Mouse (Mus musculus) hindlimb bud, embryonic 11.5 days (tissue): ENCODE data around the gene Serinc3.
A peak's percentile ranks its signal among the peaks of the same experiment; 100 is the strongest.
"Not testable (repeated sequence)": the region's sequence is repeated elsewhere in the genome, so short reads cannot be mapped to it uniquely, and the experiment has no call there.

Source experiments
- DNase-seq: peaks from one replicate; pipeline ENCODE4 v3.0.0-alpha.2; 2012; ENCODE audit warnings: low read depth, low spot score; ENCODE audit errors: extremely low spot score

Serinc3 gene

DNA sequence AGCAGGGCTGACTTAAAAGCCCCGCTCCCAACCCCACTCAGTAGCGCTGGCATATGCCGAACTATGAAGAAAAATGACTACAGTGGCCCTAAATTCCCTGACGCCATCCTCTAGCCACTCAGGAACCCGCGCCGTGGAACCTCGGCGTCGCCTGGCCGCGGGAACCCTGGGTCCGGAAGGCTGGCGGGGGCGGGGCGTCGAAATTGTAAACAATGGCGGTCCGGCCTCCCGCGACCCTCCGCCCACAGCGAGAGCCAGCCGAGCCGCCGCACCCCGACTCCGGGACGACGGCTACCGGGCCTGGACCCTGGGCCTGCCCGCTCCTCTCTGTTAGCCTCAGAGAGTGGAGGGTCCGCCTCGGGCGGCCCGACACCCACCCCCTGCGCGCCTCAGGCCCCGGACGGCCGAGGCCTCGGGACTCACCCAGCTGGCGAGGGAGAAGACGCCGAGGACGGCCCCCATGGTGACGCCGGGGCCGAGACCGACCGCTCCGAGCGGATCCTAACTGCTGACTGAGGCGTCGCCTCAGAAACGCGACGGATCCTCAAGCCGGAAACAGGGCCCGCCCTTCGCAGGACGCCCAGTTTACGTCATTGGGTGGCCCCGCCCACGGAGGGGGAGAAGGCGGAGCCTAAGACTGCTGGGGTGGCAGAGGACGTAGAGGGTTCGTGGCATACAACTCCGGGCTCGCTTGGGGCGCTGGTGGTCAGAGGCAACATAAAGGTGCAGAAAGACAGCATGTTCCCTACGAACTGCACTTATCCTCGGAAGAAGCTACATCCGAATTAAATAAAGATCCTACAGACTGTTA lies at the start of gene Serinc3:
TSS of gene Serinc3 (minus strand) at position 557 of the 811 bp plus-strand sequence.
- peak; percentile 88 for DNase-seq

DNA sequence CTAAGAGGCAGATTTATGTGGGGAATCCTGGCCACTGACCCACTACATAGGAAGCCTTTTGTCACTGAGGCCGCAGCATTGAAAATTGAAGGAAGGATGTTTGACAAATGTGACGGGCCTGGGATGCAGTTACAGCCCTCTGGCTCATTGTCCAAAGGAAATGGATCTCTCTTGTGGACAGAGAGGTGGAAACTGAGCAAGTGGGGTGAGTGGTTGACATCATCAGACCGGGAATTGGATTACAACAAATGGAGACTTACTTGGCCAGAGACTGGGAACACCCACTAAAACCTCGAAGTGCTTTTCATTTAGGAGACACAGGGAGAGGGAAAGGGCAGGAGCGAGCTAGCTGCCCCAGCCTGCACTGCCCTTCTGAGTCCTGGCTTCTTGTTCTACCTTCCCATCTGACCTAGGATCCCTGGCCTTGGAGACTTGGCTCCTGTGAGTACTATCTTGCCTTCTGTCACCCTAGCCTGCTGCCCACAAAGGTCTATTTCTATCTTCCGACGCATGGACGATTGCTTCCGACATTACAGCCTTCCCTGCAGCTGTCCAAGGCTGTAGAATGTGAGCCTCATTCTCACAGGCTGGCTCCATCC lies 48.9 kb upstream of the Serinc3 start:
- no peak for DNase-seq

GRCm38 (mm10) chr2:163692873-163693612 lies 48.1 kb upstream of the Serinc3 start:
- DNase-seq, result no peak

DNA sequence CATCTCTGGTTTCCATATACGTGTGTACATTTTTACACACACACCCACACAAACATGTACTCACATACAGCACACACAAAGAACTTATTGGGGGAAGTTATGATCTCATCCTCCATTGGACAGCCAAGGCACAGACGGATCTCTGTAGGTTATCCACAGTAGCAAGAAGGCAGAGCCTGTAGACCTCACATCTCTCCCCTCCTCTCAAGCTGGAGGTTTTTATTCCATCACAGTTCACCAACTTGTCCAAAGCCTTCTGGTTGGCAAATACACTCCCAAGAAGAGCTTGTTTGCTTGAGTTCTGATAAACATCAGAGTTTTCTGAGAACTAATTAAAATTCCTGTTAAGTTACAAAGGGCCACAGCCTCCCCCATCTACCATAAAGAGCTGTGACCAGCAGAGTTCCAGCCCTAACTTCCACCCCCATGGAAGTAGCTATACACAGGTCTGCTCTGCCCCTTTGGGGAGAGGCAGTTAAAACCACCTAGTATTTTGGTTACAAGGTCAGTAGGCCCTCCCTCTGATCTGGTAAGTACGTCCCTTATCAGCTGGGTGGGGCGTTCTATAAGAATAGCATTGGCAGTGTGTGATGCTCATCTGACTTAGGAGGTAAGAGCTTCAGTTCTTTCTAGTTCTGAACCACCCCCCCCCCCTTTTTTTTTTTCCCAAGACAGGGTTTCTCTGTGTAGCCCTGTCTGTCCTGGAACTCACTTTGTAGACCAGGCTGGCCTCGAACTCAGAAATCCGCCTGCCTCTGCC lies 47.1 kb upstream of the Serinc3 start:
- no peak for DNase-seq

GRCm38 (mm10) chr2:163690409-163691304 lies 45.7 kb upstream of the Serinc3 start:
- no peak for DNase-seq

DNA sequence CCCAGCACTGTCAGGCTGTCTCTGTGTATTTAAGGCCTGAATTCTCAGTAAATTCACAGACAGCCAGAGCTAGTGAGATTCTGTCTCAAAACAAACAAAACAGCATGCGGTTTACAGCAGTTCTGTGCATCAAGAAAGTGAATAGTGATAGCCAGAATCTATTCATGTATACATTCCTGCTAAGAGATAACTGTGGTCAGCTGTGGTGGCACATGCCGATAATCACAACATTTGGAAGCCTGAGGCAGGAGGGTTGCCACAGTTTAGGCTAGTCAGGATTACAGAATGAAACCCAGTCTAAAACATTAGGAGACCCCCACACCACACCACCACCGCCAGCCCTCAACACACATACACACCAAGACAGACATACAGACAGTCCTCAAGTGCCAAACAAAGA lies 44.8 kb upstream of the Serinc3 start:
- DNase-seq, result no peak

- not testable (repeated sequence) for DNase-seq
Observed at GRCm38 (mm10) chr2:163688377-163688776, 43.4 kb upstream of the Serinc3 start.

DNA sequence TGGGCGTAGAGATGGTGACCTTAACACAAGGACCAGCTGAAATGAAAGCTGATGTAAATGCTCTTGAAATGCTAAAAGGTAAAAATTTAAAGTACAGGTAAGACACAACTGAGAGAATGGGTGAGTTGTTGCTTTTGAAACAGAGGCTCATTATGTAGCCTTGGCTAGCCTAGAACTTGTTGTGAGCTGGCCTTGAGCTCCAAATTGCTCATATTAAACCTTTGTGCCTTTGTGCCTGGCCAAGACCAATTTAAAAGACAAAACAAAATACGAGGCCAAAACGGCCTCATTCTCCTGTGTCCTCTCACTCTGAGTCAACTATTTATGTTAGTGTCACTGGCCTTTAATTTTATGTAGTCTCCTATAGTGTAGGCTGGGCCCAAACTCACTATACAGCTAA lies 42.0 kb upstream of the Serinc3 start:
- DNase-seq, result no peak

DNA sequence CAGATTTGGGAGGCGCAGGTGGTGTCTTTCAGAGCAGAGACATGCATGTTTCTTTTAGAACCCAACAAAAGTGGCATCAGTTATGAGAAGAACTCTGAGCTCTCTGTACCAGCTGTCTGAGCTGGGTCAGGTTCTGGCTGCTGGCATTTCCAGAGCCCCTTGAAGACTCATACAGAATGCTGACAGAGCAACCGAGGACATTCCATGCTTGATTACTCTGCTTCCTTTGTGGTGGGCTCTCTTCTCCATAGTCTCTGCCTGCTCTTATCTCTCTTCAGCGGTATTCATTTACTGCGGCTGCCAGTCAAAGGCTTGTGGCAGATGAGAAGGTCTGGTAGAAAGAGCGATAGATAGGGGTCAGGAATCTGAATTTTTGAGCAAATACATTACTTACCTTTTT lies 41.3 kb upstream of the Serinc3 start:
- DNase-seq, result no peak

- no peak for DNase-seq
Observed at GRCm38 (mm10) chr2:163685761-163686200, 40.9 kb upstream of the Serinc3 start.

DNA sequence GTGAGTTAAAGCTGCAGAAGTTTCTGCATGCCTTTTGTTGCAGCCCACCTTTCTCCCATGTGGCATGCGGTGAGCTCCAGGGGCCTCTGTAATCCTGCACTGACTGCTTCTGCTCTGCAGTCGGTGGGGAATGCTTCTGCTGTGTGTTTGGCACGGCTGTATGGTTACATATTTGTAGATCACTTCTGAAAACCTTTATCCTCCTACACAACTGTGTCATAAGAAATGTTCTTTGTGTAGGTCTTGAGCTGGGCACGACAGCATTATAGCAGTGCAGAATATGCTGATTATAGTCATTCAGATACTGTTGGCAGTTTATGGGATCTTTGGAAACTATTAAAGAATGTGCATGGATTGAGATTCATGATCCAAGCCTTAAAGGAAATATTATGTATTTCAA lies 40.4 kb upstream of the Serinc3 start:
- DNase-seq, result no peak

DNA sequence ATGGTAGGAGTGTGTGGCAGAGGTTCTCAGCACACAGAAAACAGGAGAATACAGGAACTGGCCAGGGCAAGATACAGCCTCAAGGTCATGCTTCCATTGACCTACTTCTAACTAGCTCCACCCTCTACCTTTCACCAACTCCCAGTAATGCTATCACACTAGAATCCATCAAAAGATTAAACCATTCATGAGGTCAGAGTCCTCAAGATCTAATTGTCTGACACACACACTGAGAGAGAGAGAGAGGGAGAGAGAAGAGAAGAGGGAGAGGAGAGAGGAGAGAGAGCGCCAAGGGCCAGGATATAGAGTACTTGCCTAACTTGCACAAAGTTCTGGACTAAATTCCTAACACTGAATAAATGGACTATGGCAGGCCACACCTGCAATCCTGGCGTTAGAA lies 37.4 kb upstream of the Serinc3 start:
- no peak for DNase-seq

DNA sequence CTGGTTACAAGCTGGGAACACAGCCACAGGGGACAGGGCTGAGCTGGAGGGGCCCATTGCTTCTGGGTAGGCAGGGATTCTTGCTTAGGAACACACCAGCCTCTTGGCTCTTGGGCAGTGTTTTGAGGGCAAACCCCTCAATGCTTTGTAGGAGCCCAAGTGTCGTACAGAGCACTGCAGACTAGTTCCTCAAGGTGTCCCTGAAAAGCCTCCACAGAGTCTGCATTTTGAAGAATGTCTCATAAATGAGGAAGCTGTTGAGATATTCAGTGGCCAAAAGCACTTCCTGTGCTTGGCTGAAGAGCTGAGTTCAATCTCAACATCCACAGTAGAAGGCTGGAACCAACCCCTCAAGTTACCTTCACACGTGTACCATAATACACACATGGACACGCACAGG lies 31.8 kb upstream of the Serinc3 start:
- DNase-seq, result no peak

DNA sequence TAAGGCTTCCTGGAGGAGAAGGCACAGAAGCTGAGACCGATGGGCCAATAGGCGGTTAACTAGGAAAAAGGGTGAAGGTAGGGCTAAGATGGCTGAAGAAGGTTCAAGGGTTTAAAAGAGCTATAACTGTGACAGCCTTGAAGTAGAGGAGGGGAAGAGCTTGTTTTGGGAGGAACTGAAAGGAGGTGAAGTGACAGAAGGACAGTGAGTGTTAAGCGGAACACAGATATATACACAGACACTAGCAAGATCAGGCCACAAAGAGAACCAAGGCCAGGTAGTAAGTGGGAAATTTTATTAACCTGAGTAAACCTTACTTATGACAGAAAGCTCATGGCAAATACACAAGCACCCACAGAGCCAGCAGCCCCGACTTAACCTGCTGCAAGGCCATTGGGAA lies 31.4 kb upstream of the Serinc3 start:
- no peak for DNase-seq

DNA sequence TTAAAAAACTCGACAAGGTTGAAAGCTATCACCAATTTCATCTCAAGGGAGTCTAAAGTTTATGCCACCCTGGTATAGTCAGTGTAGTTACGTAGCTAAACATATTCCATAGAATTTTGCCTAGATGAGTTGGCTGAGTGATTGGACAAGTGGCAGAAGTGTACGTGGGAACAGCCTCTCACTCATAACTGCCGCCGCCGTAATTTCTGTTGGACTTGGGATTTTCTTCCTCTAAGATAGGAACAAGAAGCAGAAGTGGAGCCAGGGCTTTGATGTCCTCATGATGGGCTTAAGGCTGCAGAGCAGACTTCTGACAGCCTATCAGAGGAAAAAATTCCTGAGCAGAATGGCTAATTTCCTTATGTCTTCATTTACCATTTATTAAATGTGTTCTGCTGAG lies 30.7 kb upstream of the Serinc3 start:
- no peak for DNase-seq

DNA sequence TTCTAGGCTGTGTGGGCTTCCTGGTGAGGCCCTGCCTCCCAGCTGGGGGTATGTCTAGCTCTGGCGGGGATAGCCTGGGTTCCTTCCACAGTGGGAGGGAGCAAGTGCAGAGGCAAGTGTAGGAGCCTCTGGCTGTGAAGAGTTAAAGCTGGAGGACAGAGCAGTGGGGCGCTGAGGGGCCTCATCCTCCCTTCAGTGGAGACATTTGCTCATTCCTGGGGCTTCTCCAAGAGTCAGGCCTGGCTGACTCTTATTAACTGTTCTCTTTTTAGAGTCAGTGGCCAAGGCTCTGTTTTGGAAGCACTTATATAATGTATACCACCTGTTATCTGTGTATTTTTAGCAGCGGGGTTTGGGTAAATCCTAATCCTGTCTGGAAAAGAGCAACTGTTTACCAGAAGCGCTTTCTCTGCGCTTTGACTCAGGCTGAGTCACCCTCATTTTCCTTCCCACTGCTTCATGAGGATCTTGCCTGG lies 30.3 kb upstream of the Serinc3 start:
- no peak for DNase-seq

DNA sequence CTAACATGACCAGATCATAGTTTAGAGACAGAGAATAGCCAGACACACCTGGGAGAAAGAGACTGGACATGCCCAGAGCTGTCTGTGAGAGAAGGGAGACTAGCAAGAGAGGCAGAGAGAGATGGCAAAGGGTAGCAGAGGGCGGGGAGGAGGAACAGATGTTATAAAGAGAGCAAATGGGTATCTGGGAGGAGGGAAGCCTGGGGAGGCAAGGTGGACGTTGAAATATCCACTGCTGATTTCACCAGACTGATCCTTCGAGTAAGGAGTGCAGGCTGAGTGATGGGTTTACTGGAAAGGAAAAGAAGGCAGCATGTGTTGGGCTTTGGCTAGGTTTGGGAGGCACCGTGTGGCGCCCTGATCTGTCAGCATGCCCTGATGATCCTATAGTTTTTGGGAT lies 29.5 kb upstream of the Serinc3 start:
- DNase-seq, result no peak

DNA sequence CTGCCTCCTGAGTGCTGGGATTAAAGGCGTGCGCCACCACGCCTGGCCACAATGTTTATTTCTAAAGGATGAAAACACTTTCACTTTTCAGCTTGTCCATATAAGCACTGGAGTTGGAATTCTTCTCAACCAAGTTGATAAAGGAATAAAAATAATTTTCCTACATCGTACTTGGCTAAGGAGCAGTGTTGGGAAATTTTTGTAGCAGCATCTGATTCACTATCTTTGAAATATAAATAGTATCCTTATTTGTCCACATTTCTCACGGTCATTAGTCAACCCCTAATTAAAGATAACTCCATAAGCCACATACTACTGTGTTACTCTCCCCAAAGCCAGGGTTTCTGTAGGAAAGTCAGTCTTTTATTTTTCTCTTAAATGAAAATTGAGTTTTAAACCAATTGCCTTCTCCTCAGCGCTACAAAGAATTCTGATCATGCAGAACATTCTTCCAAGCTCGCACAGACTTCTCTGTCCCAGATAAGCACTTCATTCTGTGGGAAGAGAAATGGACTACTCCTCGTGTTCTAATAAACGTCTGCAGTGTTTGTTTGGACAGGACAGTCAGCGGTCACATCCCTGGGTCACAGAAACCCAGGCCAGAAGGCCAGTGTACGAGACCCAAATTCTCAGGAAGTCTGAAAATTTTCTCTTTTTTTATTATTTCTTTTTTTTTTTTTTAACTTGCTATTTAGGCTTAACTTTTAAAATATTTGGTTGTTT lies 26.1 kb upstream of the Serinc3 start:
- no peak for DNase-seq

DNA sequence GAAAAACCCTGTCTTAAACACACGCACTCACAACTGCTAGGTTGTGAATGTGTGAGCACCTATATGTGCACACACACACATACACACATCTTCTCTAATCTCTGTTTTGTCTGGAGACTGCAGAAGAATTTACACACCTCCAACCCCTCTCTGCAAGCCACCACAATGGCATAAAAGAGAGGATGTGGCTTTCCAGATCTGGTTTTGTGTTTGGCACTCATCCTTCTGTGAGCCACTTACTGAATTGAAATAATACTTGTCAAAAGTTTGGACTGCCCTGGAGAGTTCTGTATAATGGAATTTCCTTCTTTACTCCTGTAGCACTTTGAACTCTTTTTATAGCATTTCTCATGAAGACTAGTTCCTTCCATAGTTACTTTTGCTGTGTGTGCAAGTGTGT lies 22.1 kb upstream of the Serinc3 start:
- DNase-seq, result no peak
